Mouse (Mus musculus) WW6 (cell line): ENCODE data around the gene Pdlim1.
A peak's percentile ranks its signal among the peaks of the same experiment; 100 is the strongest.
"Not testable (repeated sequence)": the region's sequence is repeated elsewhere in the genome, so short reads cannot be mapped to it uniquely, and the experiment has no call there.

Experiments used
- DNase-seq: peaks from one replicate; pipeline ENCODE4 v3.0.0-alpha.2; 2013; ENCODE audit warnings: low read depth, low spot score

Gene Pdlim1

DNA sequence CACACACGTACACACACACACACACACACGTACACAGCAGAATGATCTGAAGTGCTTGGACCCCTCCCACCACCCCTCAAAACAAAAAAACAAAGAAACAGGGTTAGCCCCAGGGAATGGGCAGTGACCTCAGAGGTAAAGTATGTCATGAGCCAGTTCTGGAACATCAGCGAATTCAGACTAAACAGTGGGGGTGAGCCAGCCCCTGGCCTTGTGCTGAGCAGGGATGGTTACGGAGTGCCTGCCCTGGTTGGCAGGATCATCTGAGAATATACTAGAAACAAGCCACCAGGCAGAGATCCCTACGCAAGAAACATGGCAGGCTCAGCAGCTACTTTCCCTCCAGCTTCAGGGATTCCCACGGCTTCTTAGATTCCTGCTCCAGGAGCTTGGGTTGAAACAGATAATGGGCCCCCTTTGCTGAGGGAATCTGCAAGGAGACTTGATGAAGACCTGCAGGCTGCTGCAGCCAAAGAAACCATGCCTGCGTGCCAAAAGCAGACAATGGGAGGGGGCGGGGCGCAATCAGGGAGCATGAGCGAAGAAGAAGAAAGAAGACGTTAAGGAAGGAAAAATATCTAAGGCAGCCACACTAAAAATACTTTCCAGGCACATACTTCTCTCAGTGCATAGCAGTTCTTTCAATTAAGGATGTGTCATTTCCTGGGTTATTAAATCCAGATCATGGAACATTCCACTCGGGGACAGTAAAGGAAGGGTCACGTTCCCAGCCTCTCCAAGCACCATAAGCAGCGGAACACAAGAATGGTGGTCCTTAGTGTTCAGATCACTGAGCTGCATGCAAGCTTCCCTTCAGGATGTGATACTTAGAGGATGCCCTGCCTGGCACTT lies 30.6 kb downstream of the Pdlim1 start:
- no peak for DNase-seq

DNA sequence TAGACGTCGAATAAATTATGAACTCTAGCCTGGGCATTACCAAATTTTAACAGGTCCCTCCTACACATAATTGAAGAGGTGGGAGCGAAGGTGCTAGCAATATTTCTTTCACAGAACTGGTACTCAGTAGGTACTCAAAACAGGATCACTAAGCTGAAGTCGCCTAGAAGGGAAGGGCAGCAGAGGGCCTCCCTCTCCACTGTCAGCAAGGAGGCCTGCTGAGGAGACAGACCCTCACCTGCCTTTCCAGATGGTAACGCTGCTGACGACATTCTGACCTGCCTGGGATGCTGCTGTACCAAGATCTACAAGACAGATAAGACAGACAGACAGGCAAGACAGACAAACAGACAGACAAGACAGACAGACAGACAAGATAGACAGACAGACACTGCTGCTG lies 31.3 kb downstream of the Pdlim1 start:
- DNase-seq = no peak

DNA sequence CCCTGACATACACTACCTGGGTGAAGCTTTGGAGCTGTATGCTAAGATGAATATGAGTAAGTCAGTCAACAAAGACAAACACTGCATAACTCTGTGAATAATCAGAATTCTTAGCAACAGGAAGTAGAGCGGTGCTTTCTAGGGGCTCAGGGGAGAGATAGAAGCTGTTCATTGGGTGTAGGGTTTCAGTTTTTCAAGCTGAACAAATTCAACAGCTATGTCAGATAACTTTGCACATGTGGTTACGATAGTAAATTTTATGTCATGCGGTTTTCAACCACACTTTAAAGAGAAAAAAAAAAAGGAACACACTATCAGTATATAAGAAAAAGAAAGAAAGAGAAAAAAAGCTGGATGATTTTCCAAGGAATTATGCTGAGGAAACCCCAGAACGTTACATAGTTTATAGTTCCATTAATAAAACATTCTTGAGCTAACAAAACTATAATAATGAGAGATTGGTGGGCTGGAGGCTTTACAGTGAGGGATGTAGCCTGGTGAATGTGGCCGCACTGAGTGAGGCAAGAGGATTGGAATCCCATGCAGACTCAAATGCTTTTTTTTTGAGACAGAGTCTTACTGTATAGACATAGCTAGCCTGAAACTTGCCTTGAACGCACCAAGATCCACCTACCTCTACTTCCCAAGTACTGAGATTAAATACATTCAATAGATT lies 33.3 kb downstream of the Pdlim1 start:
- no peak for DNase-seq

DNA sequence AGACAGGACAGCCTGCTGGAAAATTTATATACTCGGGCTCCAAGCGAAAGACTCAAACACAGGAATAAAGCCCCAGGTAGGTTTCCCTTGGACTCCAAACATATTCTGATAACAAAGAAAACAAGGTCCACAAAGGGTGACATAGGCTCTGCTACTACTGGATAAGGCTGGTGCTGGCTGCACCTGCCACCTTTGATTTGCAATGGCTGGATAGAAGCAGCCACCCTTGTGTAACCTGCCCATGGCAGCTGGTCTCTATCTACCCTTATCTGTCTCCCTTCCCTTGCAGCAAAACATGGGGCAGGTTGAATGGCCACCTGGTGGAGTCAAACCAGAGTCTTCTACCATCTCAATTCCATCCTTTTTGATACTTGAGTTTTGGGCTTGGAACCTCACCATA lies 39.1 kb downstream of the Pdlim1 start:
- no peak for DNase-seq

DNA sequence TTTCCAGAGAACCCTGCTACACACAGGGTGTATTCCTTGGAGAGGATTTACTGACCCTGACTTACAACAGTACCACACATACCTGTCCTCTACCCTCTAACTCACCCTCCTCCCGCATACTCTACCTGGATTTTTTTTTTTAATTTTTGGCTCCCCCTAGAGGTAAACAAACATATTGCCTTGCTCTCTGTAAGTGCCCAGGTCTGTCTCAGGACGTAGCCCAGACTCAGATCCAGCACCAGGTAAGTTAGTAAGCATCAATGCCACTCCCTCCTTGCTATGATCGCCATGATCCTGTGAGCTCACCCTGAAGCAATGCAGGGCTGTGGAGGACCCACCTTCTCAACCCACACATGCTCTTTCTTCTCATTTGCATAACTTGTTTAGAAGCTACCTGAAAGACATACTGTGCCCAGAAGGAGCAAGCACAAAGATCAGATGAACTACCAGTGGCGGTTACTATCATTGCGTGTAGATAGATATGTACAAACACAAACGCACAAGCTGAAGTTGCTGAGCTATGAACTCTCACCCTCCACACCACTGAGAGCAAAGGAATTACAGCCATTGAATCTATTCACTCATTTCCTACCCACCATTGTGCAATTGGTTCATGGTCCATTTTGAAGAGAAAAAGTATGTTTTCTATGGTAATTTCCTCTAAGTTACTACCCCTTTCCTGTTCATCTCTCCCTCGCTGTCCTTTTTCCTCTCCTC lies 39.7 kb downstream of the Pdlim1 start:
- peak; percentile 29 for DNase-seq

DNA sequence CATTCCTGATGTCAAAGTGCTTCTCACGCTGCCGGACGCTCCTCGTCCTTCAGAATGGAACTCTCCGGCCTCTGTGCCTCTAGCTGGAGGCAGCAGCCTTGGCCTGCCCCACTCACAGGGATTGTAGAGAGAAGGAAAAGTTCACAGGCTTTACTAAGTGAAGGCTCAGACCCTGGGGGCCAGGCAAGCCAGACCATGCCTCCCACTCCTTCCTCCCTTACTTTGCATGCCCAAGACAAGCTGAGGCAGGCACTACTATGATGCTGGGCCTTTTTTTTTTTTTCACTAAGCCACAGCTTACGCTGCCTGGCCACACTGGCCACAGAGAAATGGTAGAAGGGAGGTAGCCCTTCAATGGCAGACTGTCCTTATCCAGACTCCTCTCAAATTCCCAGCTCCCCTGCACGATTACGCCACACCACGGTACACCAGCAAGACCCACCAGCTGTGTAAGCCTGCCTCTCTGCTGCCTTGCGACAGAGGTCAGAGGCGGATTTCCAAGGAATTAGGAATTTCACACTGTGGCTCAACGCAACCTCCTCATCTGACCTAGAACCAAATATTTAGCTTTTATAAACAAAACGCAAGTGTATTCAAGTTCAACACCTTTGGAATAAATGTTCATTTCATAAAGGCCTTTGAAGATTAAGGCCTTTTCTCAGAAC lies 40.4 kb downstream of the Pdlim1 start:
- DNase-seq = no peak

DNA sequence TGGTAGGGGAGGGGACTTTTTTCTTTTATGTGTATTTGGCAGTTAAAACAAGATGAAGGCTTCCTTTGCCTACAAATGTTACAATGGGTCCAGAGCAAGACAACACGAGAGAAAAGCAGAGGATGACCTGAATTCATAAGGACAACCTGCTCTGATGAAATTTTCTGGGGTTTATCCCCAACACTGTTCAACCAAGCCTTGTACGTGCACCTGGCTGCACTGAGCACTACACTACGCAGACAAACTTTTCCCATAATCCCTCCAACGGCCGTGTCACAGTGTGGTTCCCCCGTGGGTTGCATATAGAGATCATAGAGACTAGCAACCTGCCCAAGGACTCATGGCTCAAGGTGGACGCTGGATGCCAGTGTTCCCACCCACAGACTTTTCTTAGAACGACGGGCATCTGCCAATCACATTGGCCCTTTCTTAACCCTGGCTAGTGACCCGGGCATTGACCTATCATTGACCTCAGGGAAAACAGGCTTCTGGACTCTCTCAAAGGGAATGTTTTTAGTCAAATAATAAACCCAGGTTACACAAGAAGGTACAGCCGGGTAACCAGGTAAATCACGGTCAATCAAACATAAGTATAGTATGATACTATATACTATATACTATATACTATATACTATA lies 45.0 kb downstream of the Pdlim1 start:
- no peak for DNase-seq

DNA sequence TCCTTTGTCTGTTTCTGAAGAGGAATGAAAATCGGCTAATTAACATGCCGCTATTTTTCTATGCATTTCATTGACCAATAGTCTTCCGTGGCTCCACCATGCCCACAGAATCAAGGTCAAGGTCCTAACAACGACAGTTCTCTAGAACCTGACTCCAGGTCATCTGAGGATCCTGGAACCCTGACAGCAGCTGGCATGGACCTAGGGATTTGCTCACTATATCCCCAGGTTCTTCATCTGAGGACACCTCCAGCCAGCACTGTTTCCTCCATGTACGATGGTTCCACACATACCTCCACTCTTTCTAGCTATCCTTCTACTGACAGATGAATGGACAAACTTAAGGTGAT lies 45.9 kb downstream of the Pdlim1 start:
- no peak for DNase-seq

DNA sequence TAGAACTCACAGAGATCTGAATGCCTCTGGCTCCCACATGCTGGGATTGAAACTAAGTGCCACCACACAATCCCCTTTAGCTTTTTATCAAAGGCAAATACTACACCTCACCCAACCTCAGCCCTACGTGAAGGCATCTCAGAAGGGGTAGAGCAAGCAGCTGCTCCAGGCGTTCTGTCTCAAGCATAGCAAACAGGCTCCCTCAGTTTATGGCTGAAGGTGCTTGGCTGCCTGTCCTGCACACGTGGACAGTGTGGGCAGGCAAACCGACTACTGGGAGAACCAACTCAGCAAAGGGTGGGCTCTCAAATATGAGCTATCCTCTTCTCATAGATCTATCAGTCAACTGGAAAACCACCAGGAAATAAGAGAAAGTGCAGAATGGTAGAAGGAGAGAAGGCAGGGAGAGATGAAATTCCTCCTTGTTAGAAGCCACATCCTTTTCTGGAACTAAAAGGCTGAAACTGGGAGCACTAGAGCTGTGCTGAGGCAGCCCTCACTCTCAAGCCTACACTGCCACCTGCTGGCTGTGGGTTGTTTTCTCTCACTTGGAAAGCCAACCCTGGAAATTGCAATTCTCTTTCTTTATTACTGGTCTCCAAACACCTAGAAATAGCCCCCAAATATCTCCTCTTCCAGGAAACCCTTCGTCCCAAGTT lies 46.4 kb downstream of the Pdlim1 start:
- DNase-seq = no peak

DNA sequence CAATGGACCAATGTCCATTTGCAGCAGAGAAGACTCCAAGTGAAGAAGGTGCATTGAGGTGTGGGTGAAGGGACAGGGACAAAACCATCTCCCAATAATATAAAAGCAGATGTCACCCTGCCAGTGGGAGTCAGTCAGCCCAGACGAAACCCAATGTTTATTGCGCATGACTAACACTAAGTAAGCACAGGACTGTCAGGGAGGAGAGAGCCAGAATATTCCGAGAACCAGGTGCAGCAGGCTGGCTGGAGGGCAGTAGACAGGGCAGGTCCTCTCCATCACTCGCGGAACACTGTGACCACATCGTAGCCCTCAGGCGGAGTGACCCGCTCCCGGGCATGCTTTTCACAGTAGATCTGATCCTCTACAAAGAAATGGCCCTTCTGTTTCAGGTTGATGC lies 49.3 kb downstream of the Pdlim1 start:
- not testable (repeated sequence) for DNase-seq

DNA sequence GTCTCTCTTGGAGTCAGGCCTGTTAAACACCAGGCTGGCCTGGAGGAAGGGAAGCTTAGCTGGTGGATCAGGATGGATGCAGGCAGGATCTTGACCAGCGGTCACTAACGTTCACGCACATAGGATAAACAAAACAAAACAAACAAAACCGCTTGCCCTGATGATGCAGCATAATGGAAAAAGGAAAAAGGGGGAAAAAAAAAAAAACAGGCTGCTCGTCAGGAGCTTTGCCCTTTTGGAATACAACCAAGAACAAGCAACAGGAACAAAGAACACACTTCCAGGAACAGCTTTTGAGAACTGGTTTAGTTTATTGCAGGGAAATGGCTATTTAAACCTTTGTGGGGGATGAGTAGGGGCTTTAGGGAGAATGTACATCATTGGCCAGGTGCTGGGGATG lies 50.8 kb downstream of the Pdlim1 start:
- DNase-seq = no peak

DNA sequence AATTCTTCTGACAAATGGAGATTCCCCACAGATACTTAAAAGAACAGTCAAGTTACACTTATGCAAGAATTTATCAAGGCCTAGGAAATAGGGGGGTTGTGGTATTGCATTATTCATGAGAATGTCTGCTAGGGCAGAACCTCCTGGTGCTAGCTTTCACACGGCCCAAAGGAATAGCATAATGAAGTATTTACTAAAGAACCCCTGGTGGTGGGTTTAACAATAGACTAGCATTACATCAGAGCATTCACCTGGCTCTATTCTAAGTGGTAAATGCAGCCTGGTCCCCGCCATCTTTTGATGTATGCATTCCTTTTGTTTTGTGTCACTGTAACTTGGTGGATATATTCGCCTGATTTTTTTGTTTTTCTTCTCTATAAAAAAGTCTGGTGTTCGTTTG lies 68.7 kb downstream of the Pdlim1 start:
- DNase-seq = not testable (repeated sequence)

DNA sequence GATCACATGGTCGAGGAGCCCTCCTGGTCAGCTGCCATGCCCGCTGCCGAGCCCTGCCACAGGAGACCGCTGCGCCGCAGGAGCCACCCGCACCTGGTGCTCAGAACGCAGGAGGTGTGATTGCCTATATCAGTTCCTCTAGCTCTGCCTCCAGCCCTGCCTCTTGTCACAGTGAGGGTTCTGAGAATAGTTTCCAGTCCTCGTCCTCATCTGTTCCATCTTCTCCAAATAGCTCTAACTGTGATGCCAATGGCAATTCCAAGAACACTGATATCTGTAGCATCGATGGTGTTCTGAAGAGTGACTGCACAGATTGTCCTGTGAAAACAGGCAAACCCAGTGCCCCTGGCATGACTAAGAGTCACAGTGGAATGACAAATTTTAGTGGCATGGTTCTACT lies 81.0 kb downstream of the Pdlim1 start:
- DNase-seq = no peak

DNA sequence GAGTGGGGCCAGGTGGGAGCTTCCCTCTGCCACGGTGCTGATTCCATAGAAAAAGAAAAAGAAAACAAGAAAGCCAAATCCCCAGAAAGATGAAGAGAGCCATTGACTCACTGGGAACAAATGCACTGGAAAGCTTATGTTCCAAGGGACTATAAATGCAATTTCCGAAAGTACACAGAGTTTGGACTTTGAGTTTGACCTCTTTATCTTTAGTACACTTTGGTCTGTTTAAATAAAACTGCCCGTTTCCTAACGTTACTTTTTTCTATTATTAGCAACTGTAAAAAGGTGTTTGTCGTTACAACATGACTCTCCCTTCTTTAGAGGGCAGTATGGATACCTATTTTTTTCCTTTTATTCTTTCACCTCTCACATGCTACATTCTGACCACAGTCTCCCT lies 84.5 kb downstream of the Pdlim1 start, which contains the start of gene Cyp2c70:
Gene Cyp2c70 (minus strand): TSS at position 174 of the 400 bp plus-strand sequence.
- DNase-seq = no peak

DNA sequence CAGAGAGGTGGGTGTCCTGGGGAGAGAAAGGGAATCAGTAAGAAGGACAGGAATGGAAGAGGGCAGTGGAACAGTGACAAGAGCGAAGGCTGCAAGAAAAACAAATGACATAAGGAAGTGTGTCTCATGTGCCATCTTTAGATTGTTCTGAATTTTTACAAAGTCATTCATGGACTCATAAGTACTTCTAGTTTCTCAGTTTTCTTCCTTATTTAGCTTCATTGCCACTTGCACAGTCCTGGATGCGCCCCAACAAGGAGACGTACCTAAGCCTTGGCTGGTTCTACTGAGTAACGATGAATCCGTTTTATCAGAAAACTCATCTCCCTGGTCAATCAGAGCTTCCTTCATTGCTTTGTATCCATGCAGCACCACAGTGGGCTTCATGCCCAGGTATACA lies 88.0 kb downstream of the Pdlim1 start:
- no peak for DNase-seq

DNA sequence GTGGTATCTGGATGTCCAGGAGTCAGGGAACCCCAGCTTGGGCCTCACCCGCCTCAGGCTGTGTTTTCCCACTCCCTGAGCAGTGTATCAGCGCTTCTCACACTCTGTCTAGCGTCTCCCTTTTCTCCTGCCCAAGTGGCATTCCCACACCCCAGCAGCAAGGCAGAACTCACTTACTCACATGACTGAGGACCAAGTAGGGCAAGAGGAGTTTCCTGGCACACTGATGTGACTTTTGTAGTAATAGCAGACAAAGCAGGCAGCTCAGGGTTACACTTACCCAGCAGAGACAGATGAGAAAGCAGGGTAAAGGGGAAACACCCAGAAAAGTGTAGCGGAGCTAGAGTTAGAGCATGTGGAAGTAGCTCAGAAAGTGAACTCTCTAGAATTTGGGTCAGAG lies 93.3 kb downstream of the Pdlim1 start:
- DNase-seq = no peak
